Mouse (Mus musculus) G1E (cell line): Measurements from ENCODE around the gene Clmp. TPM values are rescaled to one million over a fixed set of nuclear protein-coding genes. Genes with fewer than 3 reads are reported as not detected.
"Not testable (repeated sequence)": the region's sequence is repeated elsewhere in the genome, so short reads cannot be mapped to it uniquely, and the experiment has no call there.

Source experiments
- ATAC-seq: 2 replicates; pipeline ENCODE4 v1.8.0; 2016; ENCODE audit warnings: mild to moderate bottlenecking; ENCODE audit not compliant: insufficient number of reproducible peaks, poor library complexity, low FRiP score, severe bottlenecking; ENCODE audit errors: extremely low read depth
- DNase-seq: peaks from one replicate; pipeline ENCODE4 v3.0.0; 2012; ENCODE audit warnings: low spot score
- H3K27me3 ChIP-seq: 2 replicates; pipeline ENCODE4 v1.6.1; 2012; ENCODE audit warnings: mild to moderate bottlenecking, low read length, inconsistent platforms; ENCODE audit not compliant: insufficient read depth
- H3K36me3 ChIP-seq: replicated peaks from 2 replicates; pipeline ENCODE3; 2012; ENCODE audit warnings: mild to moderate bottlenecking, inconsistent platforms
- H3K4me1 ChIP-seq: 2 replicates; pipeline ENCODE4 v1.6.1; 2012; ENCODE audit warnings: low read depth, low read length, inconsistent platforms, mixed read lengths; ENCODE audit not compliant: insufficient read depth
- H3K4me3 ChIP-seq: 2 replicates; pipeline ENCODE4 v1.5.1; 2012; ENCODE audit warnings: low read depth, mild to moderate bottlenecking, inconsistent platforms, low read length, moderate library complexity, mixed read lengths
- H3K9me3 ChIP-seq: replicated peaks from 2 replicates; pipeline ENCODE4 v1.6.1; 2012; ENCODE audit warnings: inconsistent platforms
- CTCF ChIP-seq: IDR thresholded peaks from 2 replicates; pipeline ENCODE4 v1.5.1; 2012; ENCODE audit warnings: low read depth, low read length, inconsistent platforms, mixed read lengths
- GATA1 ChIP-seq: IDR thresholded peaks from 2 replicates; pipeline ENCODE4 v1.6.1; 2012; ENCODE audit warnings: borderline replicate concordance, low read length, inconsistent platforms, mixed read lengths
- GATA2 ChIP-seq: IDR thresholded peaks from 2 replicates; pipeline ENCODE4 v1.6.1; 2012; ENCODE audit warnings: low read depth, low read length, inconsistent platforms, borderline replicate concordance
- POLR2AphosphoS5 ChIP-seq: IDR thresholded peaks from 2 replicates; pipeline ENCODE4 v1.6.1; 2012; ENCODE audit warnings: low read depth, low read length, inconsistent platforms; ENCODE audit not compliant: insufficient replicate concordance
- TAL1 ChIP-seq: conservative IDR thresholded peaks from 2 replicates; pipeline ENCODE4 v1.6.1; 2012; ENCODE audit warnings: low read depth, low read length, inconsistent platforms, mixed read lengths
- polyA plus RNA-seq: library from polyadenylated mRNA; stranded (reverse); fragments of >175 nt; gene quantifications from 2 replicates; pipeline ENCODE4 v1.2.3, GENCODE M21; 2012
- total RNA-seq, 2 experiments: library from RNA; stranded (forward) in 1 of 2; stranded (reverse) in 1 of 2; fragments of 200-1000 nt in 1 of 2; fragments of >200 nt in 1 of 2; fragmentation: Nextera tagmentation in 1 of 2; gene quantifications; 2 replicates each; pipeline ENCODE4 v1.2.3; 2014 to 2017

Gene Clmp
- total and polyA plus RNA-seq, 3 experiments: 0.05 TPM; not detected in 2

GRCm38 (mm10) chr9:40767946-40768345 lies 82.2 kb downstream of the Clmp start:
- Histone ChIP-seq H3K27me3 (peaks cover 12% of the 10 kb centered on the region; the same call in 1 of the 2 replicates), H3K4me3 (no peak overlapping the region), H3K4me1 (no peaks in the 10 kb centered on the region), H3K9me3 (no peaks in the 10 kb centered on the region), H3K36me3 (no peaks in the 10 kb centered on the region)
- TF ChIP-seq POLR2AphosphoS5 (no peak), GATA2 (no peak), TAL1 (no peak), CTCF (no peak), GATA1 (no peak)
- no peak for ATAC-seq
- no peak for DNase-seq

GRCm38 (mm10) chr9:40772246-40772645 lies 86.5 kb downstream of the Clmp start:
- Histone ChIP-seq H3K9me3 (no peaks in the 10 kb centered on the region), H3K27me3 (peaks cover 8% of the 10 kb centered on the region; the same call in 1 of the 2 replicates), H3K4me3 (no peak overlapping the region), H3K36me3 (no peaks in the 10 kb centered on the region), H3K4me1 (no peaks in the 10 kb centered on the region)
- TF ChIP-seq CTCF (no peak), TAL1 (no peak), POLR2AphosphoS5 (no peak), GATA2 (no peak), GATA1 (no peak)
- DNase-seq (no peak), ATAC-seq (no peak)

GRCm38 (mm10) chr9:40773142-40773541 lies 87.4 kb downstream of the Clmp start:
- H3K4me1 ChIP-seq, DNase-seq, ATAC-seq, H3K36me3 ChIP-seq, H3K4me3 ChIP-seq, H3K9me3 ChIP-seq, H3K27me3 ChIP-seq: not testable (repeated sequence)

- no peak overlapping the region for H3K4me3 ChIP-seq
- DNase-seq (no peak), ATAC-seq (no peak)
- H3K27me3 ChIP-seq: peaks cover 6% of the 10 kb centered on the region; the same call in 1 of the 2 replicates
- H3K4me1 ChIP-seq: no peaks in the 10 kb centered on the region
- H3K9me3 ChIP-seq: no peaks in the 10 kb centered on the region
- no peaks in the 10 kb centered on the region for H3K36me3 ChIP-seq
- TF ChIP-seq TAL1 (no peak), CTCF (no peak), GATA1 (no peak), GATA2 (no peak), POLR2AphosphoS5 (no peak)
Observed at GRCm38 (mm10) chr9:40773869-40774268, 88.1 kb downstream of the Clmp start.

- ATAC-seq: no peak
- no peaks in the 10 kb centered on the region for H3K4me1 ChIP-seq
- no peaks in the 10 kb centered on the region for H3K9me3 ChIP-seq
- peaks cover 11% of the 10 kb centered on the region; the same call in 1 of the 2 replicates for H3K27me3 ChIP-seq
- H3K4me3 ChIP-seq: no peak overlapping the region
- DNase-seq: no peak
- no peaks in the 10 kb centered on the region for H3K36me3 ChIP-seq
- TF ChIP-seq POLR2AphosphoS5 (no peak), GATA2 (no peak), GATA1 (no peak), CTCF (no peak), TAL1 (no peak)
Observed at GRCm38 (mm10) chr9:40776044-40776443, 90.3 kb downstream of the Clmp start.

- DNase-seq (no peak), ATAC-seq (peak; percentile 60)
- H3K36me3 ChIP-seq: no peaks in the 10 kb centered on the region
- H3K4me1 ChIP-seq: no peaks in the 10 kb centered on the region
- H3K4me3 ChIP-seq: no peak overlapping the region
- TF ChIP-seq POLR2AphosphoS5 (no peak), CTCF (no peak), GATA1 (no peak), GATA2 (no peak), TAL1 (no peak)
- H3K9me3 ChIP-seq: no peaks in the 10 kb centered on the region
- peaks cover 17% of the 10 kb centered on the region; the same call in 1 of the 2 replicates for H3K27me3 ChIP-seq
Observed at GRCm38 (mm10) chr9:40776459-40777248, 90.9 kb downstream of the Clmp start.
